Mouse (Mus musculus): ENCODE results near the gene Cdhr3.
"Not testable (repeated sequence)": the region's sequence is repeated elsewhere in the genome, so short reads cannot be mapped to it uniquely, and the experiment has no call there.

The Cdhr3 gene

GRCm38 (mm10) chr12:33076309-33076708, 16.4 kb downstream of the Cdhr3 start:
- no peak for DNase-seq (ENCODE audit: low spot score in 2 of 2)

DNA sequence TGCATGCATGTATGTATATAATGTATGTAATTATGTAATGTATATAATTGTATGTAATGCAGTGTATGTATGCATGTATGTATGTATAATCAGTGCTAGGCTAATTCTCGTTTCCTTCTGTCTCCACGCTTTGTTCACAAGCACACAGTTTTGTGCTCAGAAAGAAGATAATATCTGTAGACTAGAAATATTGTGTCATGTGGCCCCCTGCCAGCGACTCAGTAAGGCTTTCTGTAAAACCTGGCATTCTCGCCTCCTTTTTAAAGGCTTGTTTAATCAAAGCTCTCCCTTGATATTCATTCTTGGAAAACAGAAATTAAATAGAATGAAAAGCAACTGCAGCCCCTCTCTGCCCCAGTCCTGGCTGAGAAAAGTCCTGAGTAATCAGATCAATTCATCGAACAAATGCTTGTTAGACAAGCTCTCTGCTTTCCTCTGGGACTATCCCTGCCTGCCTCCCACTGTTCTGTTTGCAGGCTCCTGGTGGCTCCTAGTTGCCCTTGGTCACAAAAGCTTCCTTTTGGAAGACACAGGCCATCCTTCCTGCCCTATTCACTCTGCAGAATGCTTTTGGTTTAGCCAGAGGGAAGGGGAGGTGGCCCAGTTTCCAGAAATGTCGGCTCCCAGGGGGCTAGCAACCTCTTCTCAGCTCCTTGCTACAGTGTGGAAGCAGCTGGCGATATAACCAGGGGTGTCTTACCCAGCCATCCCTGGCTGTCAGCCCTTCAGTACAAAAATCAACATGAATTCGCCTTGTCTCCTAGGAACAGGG, 20.6 kb downstream of the Cdhr3 start:
- DNase-seq (ENCODE audit: low spot score in 2 of 2): peak in 1 of 2 experiments; percentile 55

DNA sequence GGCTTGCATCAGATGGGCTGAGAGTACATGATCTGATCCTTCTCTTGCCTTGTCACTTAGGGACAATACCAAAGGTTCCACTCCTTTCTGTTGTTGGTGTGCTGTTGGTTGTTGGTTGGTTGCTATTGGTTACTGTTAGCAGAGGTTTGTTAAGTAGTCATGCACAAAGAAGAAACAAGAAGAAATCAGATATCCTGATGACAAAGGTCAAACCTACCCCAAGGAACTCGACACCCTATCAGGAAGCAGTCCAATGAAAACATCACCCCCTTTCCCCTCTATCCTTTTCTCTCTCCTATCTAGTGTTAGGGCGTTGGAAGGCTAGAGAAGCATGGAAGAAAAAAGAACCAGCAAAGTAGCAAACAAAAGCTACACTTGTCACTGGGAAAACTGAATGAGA, 23.7 kb downstream of the Cdhr3 start:
- DNase-seq (ENCODE audit: low spot score in 2 of 2): no peak

GRCm38 (mm10) chr12:33066355-33066754, 26.3 kb downstream of the Cdhr3 start:
- no peak for DNase-seq (ENCODE audit: low spot score in 2 of 2)

DNA sequence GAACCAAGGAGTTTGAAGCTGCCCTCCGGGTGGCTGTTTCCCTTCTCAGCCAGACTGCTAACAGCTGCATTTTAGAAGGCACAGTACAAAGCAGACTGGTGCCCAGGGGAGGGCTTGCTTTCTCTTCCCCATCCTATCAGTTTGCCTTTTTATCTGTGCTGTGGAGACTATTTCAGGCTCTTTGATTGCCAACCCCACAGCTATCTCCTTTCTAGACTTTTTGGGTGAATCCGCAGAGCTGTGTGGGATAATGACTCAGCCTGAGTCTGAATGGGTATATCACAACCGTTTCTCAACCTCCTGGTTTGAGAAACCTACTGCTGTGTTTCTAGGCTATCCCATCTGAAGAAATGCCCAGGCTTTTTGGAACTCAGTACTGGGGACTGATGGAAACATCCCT, 27.5 kb downstream of the Cdhr3 start:
- peak in 1 of 2 experiments; percentile 43 for DNase-seq (ENCODE audit: low spot score in 2 of 2)

GRCm38 (mm10) chr12:33064266-33064665, 28.4 kb downstream of the Cdhr3 start:
- no peak for DNase-seq (ENCODE audit: low spot score in 2 of 2)

DNA sequence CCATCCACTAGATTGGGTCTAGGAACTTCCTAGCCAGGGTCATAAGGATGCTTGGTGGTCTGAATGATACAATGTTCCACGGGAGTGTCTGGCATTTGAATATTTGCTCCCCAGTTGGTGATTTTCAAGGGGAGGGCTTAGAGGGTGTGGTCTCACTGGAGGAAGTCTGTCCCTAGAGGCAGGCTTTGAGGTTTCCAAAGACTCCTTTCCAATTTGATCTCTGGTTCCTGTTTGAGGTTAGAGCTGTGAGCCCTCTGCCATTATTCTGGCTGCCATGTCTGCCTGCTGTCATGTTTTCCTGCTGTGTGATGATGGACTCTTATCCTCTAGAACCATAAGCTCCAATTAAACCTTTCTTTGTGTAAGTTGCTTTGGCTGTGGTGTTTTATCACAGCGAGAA, 29.4 kb downstream of the Cdhr3 start:
- DNase-seq (ENCODE audit: low spot score in 2 of 2): no peak

DNA sequence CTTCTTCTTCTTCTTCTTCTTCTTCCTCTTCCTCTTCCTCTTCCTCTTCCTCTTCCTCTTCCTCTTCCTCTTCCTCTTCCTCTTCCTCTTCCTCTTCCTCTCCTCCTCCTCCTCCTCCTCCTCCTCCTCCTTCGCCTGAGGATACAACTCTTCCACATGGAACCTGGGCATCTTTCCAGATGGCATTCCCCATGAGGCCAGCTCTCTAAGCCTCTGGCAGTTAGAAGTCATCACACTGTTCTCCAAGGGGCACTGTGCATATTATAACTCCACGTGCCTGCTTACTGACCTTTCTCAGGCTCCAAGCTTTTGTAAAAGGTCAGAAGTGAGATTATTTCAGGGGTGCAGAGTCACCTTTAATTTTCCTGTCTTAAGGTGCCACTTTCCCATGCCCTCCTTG, 30.3 kb downstream of the Cdhr3 start:
- DNase-seq (ENCODE audit: low spot score in 2 of 2): not testable (repeated sequence)

GRCm38 (mm10) chr12:33061651-33062050, 31.0 kb downstream of the Cdhr3 start:
- peak; percentile 60 to 78 for DNase-seq (ENCODE audit: low spot score in 2 of 2)

DNA sequence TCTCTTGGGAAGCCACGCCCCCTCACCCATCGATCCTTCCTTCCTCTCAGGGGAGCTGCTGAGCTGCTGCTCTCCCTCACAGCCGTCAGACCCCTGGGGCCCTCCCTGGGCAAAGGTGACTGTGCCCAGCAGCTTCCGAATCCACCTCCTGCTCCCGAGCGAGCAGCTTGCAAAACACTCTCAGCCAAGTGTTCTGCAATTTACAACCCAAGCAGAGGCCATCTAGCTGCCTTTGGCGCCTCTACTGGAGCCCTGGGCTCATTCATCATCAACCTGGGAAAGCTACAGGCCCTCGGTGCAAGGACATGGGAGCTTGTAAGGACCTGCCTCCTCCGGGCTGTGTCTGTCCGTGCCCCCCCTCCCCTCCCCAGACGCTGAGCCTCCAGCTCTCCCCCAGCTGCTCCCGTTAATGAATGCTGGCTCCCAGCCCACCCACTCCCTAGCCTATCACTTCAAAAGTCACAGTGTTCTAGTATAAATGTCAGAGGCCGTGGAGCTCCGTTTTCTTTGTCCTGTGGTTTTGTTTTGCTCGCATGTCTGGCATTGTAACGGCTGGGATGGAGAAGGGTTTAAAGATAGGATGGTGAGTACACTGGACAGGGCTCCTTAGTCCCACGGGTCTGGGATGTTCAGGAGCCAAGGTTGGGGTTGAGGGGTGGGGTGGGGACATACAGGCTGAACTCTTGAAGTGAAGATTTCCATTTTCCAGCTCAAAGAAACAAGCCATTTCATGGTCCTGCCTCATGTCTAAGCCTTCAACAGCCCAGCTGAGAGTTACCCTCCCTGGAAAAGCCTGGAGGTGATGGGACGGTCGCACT, 35.2 kb downstream of the Cdhr3 start:
- peak in 1 of 2 experiments; percentile 40 for DNase-seq (ENCODE audit: low spot score in 2 of 2)

DNA sequence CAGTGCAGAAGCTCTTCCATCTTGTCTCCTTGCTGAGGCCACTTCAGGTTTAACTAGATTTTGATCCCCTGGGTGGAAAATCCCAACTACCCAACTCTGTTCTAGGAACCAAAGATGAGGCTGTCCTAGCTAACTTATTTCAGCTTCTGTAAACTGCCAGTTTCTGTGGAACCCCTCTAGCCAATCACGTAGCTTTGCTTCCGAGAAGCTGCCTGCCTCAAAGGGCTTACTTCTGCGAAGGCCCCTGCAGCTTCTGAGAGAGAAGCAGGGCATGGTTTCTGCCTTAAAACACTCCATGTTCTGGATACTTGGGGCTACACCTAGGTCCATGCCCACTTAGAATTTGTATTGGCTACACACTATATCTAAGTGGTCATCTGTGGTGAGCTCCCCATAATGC, 36.1 kb downstream of the Cdhr3 start:
- no peak for DNase-seq (ENCODE audit: low spot score in 2 of 2)

DNA sequence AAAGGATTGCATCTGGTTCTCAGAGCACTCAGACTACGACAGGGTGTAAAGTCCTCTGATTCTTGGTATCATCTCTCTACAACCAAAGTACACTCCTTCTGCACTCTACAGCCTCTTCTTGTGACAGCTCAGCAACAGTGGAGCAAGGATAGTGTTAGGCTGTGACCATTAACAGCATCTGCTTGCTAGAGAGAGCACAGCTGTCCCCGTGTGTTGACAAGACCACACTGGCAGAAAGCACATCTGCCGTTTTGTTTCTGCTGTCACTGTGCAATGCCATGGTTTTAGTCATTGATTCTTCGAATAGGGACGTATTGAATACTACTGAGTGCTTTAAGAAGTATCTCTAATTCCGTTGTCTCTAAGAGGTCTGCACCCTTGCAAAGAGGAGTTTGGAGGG, 36.6 kb downstream of the Cdhr3 start:
- no peak for DNase-seq (ENCODE audit: low spot score in 2 of 2)

GRCm38 (mm10) chr12:33053746-33054145, 38.9 kb downstream of the Cdhr3 start:
- DNase-seq (ENCODE audit: low spot score in 2 of 2): no peak

GRCm38 (mm10) chr12:33053311-33053710, 39.4 kb downstream of the Cdhr3 start:
- DNase-seq (ENCODE audit: low spot score in 2 of 2): no peak

- DNase-seq (ENCODE audit: low spot score in 2 of 2): no peak
Measured at GRCm38 (mm10) chr12:33048391-33048790, 44.3 kb downstream of the Cdhr3 start.

DNA sequence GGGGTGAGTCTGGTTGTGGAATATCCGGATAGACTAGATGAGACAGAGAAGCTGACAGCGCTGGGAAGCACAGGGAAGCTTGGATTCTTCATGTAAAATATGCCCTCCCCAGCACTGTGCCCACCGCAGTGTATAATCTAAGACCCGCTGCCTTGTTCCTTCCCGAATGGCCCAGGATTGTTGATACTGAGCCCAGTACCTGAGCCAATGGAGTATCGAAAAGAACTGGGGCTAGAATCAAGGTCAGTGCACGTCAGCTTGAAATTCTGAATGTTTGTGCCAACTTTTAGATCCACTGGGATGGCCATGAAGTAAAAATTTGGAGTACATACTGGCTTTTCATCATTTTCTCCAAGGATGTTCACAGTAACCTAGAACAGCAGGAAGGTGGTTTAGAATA, 46.2 kb downstream of the Cdhr3 start:
- DNase-seq (ENCODE audit: low spot score in 2 of 2): no peak

- DNase-seq (ENCODE audit: low spot score in 2 of 2): no peak
Measured at GRCm38 (mm10) chr12:33045533-33046361, 46.9 kb downstream of the Cdhr3 start.

DNA sequence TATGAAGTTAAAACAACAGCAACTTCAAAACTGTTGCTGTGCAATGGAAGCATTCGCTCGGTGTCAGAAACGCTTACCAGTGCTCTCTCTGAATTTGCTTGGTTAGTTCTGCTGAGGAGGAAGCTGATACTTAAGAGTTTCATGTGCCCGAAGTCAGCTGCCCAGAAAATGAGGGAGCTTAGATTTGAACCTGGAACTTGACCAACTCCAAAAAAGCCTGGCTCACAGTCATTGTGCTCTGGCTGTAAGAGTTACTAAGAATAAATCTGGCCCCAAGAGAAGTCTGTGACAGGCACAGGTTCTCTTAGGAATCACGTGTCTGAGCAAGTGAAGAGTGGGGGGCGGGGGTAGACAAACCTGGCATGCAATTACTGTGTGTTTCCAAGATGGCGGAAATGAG, 51.2 kb downstream of the Cdhr3 start:
- DNase-seq (ENCODE audit: low spot score in 2 of 2): no peak

DNA sequence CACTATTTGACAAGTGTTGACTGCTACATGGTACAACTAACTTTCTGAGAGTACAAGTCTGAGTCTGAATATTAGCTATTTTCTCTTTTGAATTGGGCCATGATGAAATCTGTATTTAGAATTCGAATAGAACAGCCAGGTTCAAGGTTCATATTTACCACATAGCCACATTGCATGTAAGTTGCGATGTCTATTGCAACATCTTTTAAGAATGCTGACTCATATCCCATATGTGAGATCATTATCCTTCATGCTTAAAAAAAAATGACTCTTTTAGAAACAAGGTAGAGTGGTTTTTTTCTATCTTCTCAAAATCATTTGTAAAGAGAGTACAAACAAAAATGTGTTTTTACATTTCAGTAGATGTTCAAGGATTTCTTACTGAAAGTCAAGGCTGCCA, 51.9 kb downstream of the Cdhr3 start:
- DNase-seq (ENCODE audit: low spot score in 2 of 2): no peak

- no peak for DNase-seq (ENCODE audit: low spot score in 2 of 2)
Measured at GRCm38 (mm10) chr12:33038676-33039075, 54.0 kb downstream of the Cdhr3 start.

GRCm38 (mm10) chr12:33035719-33036521, 56.8 kb downstream of the Cdhr3 start:
- peak; percentile 69 to 87 for DNase-seq (ENCODE audit: low spot score in 2 of 2)

All from left cerebral cortex, adult 9 months (tissue).